In genomic region chr7:30188344-30189115, GRCm38 (mm10) we compare ENCODE assay signal across 17 mouse cellular contexts. TPM values are rescaled to one million over a fixed set of nuclear protein-coding genes. Genes with fewer than 3 reads are reported as not detected.
DNase-seq lines count a peak whose midpoint lies in the region; ATAC-seq and TF ChIP-seq lines count a peak whose summit lies in the region.
"Had no signal": no experiment of that assay in that cellular context is flagged by ENCODE, and none has a peak within 500 bp of the region (broad histone marks: within the 10 kb centered on the region; RNA-seq: fewer than 3 reads in every experiment).

No protein-coding gene starts in this region.

- H3K4me2 ChIP-seq in intestine, embryonic 16.5 days (ENCODE audit: low read depth, low read length), result no peak overlapping the region
- H3K4me2 ChIP-seq: embryonic facial prominence, embryonic 12.5 days; forebrain, embryonic 15.5 days; heart, embryonic 12.5 days; hindbrain, embryonic 15.5 days had no signal

- TF ChIP-seq CTCF in E14TG2a.4 (conservative IDR thresholded peaks at IDR 0.05; ENCODE audit: low read length) (no peak), ES-Bruce4 (IDR thresholded peaks at IDR 0.05; ENCODE audit: low read depth, low read length) (no peak)

- no peak for TF ChIP-seq POLR2A in ES-Bruce4 (IDR thresholded peaks at IDR 0.05; ENCODE audit: insufficient read depth, low read length)

- 79% methylated on average over 12 of the region's 12 CpGs for WGBS in intestine, embryonic 16.5 days

- H3K4me3 ChIP-seq in E14TG2a.4 (replicated peaks; ENCODE audit: low read length) (peak overlapping the region; percentile 29), ES-Bruce4 (ENCODE audit: low read depth, low read length) (no peak overlapping the region)
- H3K4me3 ChIP-seq in intestine, embryonic 16.5 days (ENCODE audit: low read length), result no peak overlapping the region
- H3K4me3 ChIP-seq: embryonic facial prominence, embryonic 12.5 days; forebrain, embryonic 15.5 days; heart, embryonic 12.5 days; hindbrain, embryonic 15.5 days had no signal

- H3K4me1 ChIP-seq in E14TG2a.4 (replicated peaks; ENCODE audit: low read depth, low read length), result peaks cover 94% of the 10 kb centered on the region
- peaks cover 3% of the 10 kb centered on the region for H3K4me1 ChIP-seq in ES-Bruce4 (ENCODE audit: control insufficient read depth, insufficient read depth, low read length)
- peaks cover 15% of the 10 kb centered on the region for H3K4me1 ChIP-seq in intestine, embryonic 16.5 days (ENCODE audit: control insufficient read depth, insufficient read depth, low read length)

- peak; percentile 57 for DNase-seq in cerebellum, adult 9-10 months
- no peak for DNase-seq in cerebellum, adult 11 months
- peak; percentile 74 for DNase-seq in ZHBTc4 (ENCODE audit: low read depth, low spot score)
- DNase-seq in frontal cortex, postnatal 25 days (ENCODE audit: low spot score in 2 of 2), result no peak
- DNase-seq in left cerebral cortex, adult 18-20 months (ENCODE audit: low spot score in 2 of 2), result no peak
- DNase-seq: adrenal gland, postnatal 10 days; cerebellum, postnatal 14 days; gastrocnemius, postnatal 10 days; heart, postnatal 36 days had no signal

- H3K27me3 ChIP-seq in E14TG2a.4 (ENCODE audit: insufficient read depth, low read length), result no peaks in the 10 kb centered on the region
- no peaks in the 10 kb centered on the region for H3K27me3 ChIP-seq in ES-Bruce4 (ENCODE audit: control insufficient read depth, insufficient read depth, low read length, poor library complexity, severe bottlenecking)
- no peaks in the 10 kb centered on the region for H3K27me3 ChIP-seq in intestine, embryonic 16.5 days (replicated peaks; ENCODE audit: control insufficient read depth, insufficient read depth, low read length)
- H3K27me3 ChIP-seq: embryonic facial prominence, embryonic 12.5 days; forebrain, embryonic 15.5 days; heart, embryonic 12.5 days; hindbrain, embryonic 15.5 days had no signal

- H3K9ac ChIP-seq in ES-Bruce4 (ENCODE audit: low read depth, poor library complexity, severe bottlenecking), result no peak overlapping the region
- no peak overlapping the region for H3K9ac ChIP-seq in intestine, embryonic 16.5 days (ENCODE audit: low read depth, low read length)
- H3K9ac ChIP-seq: embryonic facial prominence, embryonic 12.5 days; forebrain, embryonic 15.5 days; heart, embryonic 12.5 days; hindbrain, embryonic 15.5 days had no signal

- H3K36me3 ChIP-seq in E14TG2a.4 (ENCODE audit: insufficient read depth, low read length) (peaks cover 80% of the 10 kb centered on the region), ES-Bruce4 (ENCODE audit: control insufficient read depth, insufficient read depth, low read length, poor library complexity, severe bottlenecking) (peaks cover 48% of the 10 kb centered on the region)
- H3K36me3 ChIP-seq in intestine, embryonic 16.5 days (ENCODE audit: control insufficient read depth, insufficient read depth, low read length), result peaks cover 14% of the 10 kb centered on the region

- peak overlapping the region; percentile 63 for H3K27ac ChIP-seq in ES-Bruce4 (ENCODE audit: insufficient read depth, low read length)
- H3K27ac ChIP-seq in intestine, embryonic 16.5 days (ENCODE audit: low read length), result no peak overlapping the region
- H3K27ac ChIP-seq: embryonic facial prominence, embryonic 12.5 days; forebrain, embryonic 15.5 days; hindbrain, embryonic 15.5 days had no signal

- ATAC-seq in intestine, embryonic 16.5 days, result no peak
- ATAC-seq: forebrain, embryonic 15.5 days; intestine, postnatal 0 days had no signal

- no peak for TF ChIP-seq EP300 in ES-Bruce4 (IDR thresholded peaks at IDR 0.05; ENCODE audit: insufficient read depth, low read depth, low read length)

- no peaks in the 10 kb centered on the region for H3K9me3 ChIP-seq in E14TG2a.4 (ENCODE audit: low read length)
- no peaks in the 10 kb centered on the region for H3K9me3 ChIP-seq in ES-Bruce4 (replicated peaks; ENCODE audit: control insufficient read depth, insufficient read depth, low read length, poor library complexity, severe bottlenecking)
- H3K9me3 ChIP-seq in intestine, embryonic 16.5 days (ENCODE audit: control insufficient read depth, low read length), result no peaks in the 10 kb centered on the region
- H3K9me3 ChIP-seq: embryonic facial prominence, embryonic 12.5 days; forebrain, embryonic 15.5 days; heart, embryonic 12.5 days; hindbrain, embryonic 15.5 days had no signal

RNA-seq across cellular contexts. Expression of gene Cox7a1, which starts 4.6 kb away (rescaled TPM):
- polyA plus RNA-seq in ES-Bruce4 (2011; ENCODE audit: insufficient read depth, insufficient read length, low read depth, missing spikeins), result 21.7 and 21.8 TPM in 2 replicates
- polyA plus RNA-seq in intestine, embryonic 16.5 days (2015; fragmentation: Nextera tagmentation; extraction: Ambion mirVana), result 41.5 and 50.1 TPM in 2 replicates
- total RNA-seq in left cerebral cortex, adult 18-20 months (2021), result 1 to 10 TPM; 4.7 to 5.8 TPM

RNA-seq across cellular contexts. Expression of gene Capns1, which starts 10.1 kb away (rescaled TPM):
- 359 and 396 TPM in 2 replicates for polyA plus RNA-seq in ES-Bruce4 (2011; ENCODE audit: insufficient read depth, insufficient read length, low read depth, missing spikeins)
- polyA plus RNA-seq in intestine, embryonic 16.5 days (2015; fragmentation: Nextera tagmentation; extraction: Ambion mirVana), result 80.2 and 86.9 TPM in 2 replicates
- 100 to 1,000 TPM; 174 to 176 TPM for total RNA-seq in left cerebral cortex, adult 18-20 months (2021)

RNA-seq across cellular contexts. Expression of gene Zfp146, which starts 19.0 kb away (rescaled TPM):
- polyA plus RNA-seq in ES-Bruce4 (2011; ENCODE audit: insufficient read depth, insufficient read length, low read depth, missing spikeins), result 44.4 and 46.2 TPM in 2 replicates
- polyA plus RNA-seq in intestine, embryonic 16.5 days (2015; fragmentation: Nextera tagmentation; extraction: Ambion mirVana), result 9.2 and 9.7 TPM in 2 replicates
- 10 to 100 TPM; 48.4 to 48.7 TPM for total RNA-seq in left cerebral cortex, adult 18-20 months (2021)

RNA-seq across cellular contexts. Expression of gene Polr2i, which starts 43.2 kb away (rescaled TPM):
- polyA plus RNA-seq in ES-Bruce4 (2011; ENCODE audit: insufficient read depth, insufficient read length, low read depth, missing spikeins), result 58.7 and 65.4 TPM in 2 replicates
- polyA plus RNA-seq in intestine, embryonic 16.5 days (2015; fragmentation: Nextera tagmentation; extraction: Ambion mirVana), result 99.2 and 103 TPM in 2 replicates
- 10 to 100 TPM; 58.0 to 60.0 TPM for total RNA-seq in left cerebral cortex, adult 18-20 months (2021)

RNA-seq across cellular contexts. Expression of gene Tbcb, which starts 43.5 kb away (rescaled TPM):
- 86.6 and 90.0 TPM in 2 replicates for polyA plus RNA-seq in ES-Bruce4 (2011; ENCODE audit: insufficient read depth, insufficient read length, low read depth, missing spikeins)
- 139 and 142 TPM in 2 replicates for polyA plus RNA-seq in intestine, embryonic 16.5 days (2015; fragmentation: Nextera tagmentation; extraction: Ambion mirVana)
- 100 to 1,000 TPM; 127 to 141 TPM for total RNA-seq in left cerebral cortex, adult 18-20 months (2021)

Comparison
In these comparisons a context has a peak if more than half of its experiments do, and no peak if none do; other contexts are left out.
1. DNase-seq: peak in cerebellum, adult 9-10 months (single experiment) and ZHBTc4 (single experiment); none in cerebellum, adult 11 months (single experiment), frontal cortex, postnatal 25 days (0 of 2) and left cerebral cortex, adult 18-20 months (0 of 2).